8 mouse cellular contexts compared by ENCODE assay signal in the genomic region with DNA sequence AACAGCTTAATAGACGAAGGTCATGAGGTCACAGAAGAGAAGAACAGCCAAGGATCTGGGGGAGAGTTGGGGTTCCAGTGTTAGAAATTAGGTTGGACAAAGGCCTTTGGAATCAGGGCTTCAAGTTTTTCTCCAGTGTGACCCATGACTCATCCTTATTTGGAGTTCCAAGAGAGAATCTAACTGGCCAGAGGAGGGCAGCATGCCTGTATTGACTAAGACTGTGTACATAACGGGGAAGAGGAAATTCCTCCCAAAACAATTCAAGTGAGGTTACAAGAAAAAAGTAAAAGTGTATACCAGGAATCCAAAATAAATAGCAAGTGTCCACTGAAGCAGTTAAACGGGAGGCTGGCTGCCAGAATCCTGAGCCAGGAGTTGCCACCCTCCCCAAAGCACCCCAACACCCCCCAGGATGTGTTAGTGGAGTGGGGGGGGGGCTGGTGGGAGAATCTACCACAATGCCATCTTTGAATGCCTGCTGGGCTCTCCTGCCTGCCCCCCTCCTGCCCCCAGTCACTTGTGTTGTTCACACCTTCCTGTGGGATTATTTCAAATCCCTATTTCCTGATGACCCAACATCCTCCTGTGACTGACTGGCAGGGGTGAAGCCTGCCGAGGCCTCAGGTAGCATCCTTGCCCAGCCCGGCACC. TPM values are rescaled to one million over a fixed set of nuclear protein-coding genes. Genes with fewer than 3 reads are reported as not detected.
DNase-seq lines count a peak whose midpoint lies in the region; ATAC-seq and TF ChIP-seq lines count a peak whose summit lies in the region.

No protein-coding gene starts in this region.

- H3K4me3 ChIP-seq in forebrain, embryonic 16.5 days (replicated peaks; ENCODE audit: low read length): no peak overlapping the region
- H3K4me3 ChIP-seq in forebrain, embryonic 11.5 days (ENCODE audit: low read depth, low read length): no peak overlapping the region
- H3K4me3 ChIP-seq in cerebellum, adult 2 months (replicated peaks; ENCODE audit: insufficient read depth, low read depth, low read length): no peak overlapping the region
- no peak overlapping the region for H3K4me3 ChIP-seq in hindbrain, embryonic 15.5 days
- H3K4me3 ChIP-seq in stomach, postnatal 0 days (ENCODE audit: low read depth, low read length): no peak overlapping the region

- ATAC-seq in forebrain, embryonic 16.5 days: 0 out of 2 replicates have a peak, but pooled peaks have one; percentile 57
- no peak for ATAC-seq in forebrain, embryonic 11.5 days (replicated peaks; ENCODE audit: low FRiP score)
- 0 out of 2 replicates have a peak, but pooled peaks have one; percentile 54 for ATAC-seq in hindbrain, embryonic 15.5 days (ENCODE audit: low FRiP score, low read depth)
- peak; percentile 83 for ATAC-seq in stomach, postnatal 0 days (ENCODE audit: low FRiP score, low TSS enrichment)

- H3K27ac ChIP-seq in forebrain, embryonic 16.5 days (ENCODE audit: low read length): no peak overlapping the region
- no peak overlapping the region for H3K27ac ChIP-seq in forebrain, embryonic 11.5 days (ENCODE audit: low read depth, low read length)
- no peak overlapping the region for H3K27ac ChIP-seq in cerebellum, adult 2 months (ENCODE audit: insufficient read depth, low read length)
- no peak overlapping the region for H3K27ac ChIP-seq in hindbrain, embryonic 15.5 days (replicated peaks)
- 0 out of 2 replicates have a peak overlapping the region, but pooled peaks have one; percentile 18 for H3K27ac ChIP-seq in stomach, postnatal 0 days (replicated peaks)

- TF ChIP-seq POLR2A in cerebellum, adult 2 months (IDR thresholded peaks at IDR 0.05; ENCODE audit: borderline replicate concordance, insufficient read depth, low read length): no peak

- 0 out of 2 replicates have a peak, but pooled peaks have one; percentile 3 for TF ChIP-seq CTCF in cerebellum, adult 2 months (IDR thresholded peaks at IDR 0.05; ENCODE audit: borderline replicate concordance, insufficient read depth, low read depth, low read length)
- peak; percentile 92 for TF ChIP-seq CTCF in stomach, postnatal 0 days (IDR thresholded peaks at IDR 0.05; ENCODE audit: low read depth)

- no peak for TF ChIP-seq EP300 in stomach, postnatal 0 days (optimal IDR thresholded peaks at IDR 0.05)

- H3K36me3 ChIP-seq in forebrain, embryonic 16.5 days (ENCODE audit: control insufficient read depth, insufficient read depth): no peaks in the 10 kb centered on the region
- no peaks in the 10 kb centered on the region for H3K36me3 ChIP-seq in forebrain, embryonic 11.5 days (ENCODE audit: control insufficient read depth, insufficient read depth, low read length)
- H3K36me3 ChIP-seq in hindbrain, embryonic 15.5 days: no peaks in the 10 kb centered on the region
- H3K36me3 ChIP-seq in stomach, postnatal 0 days (ENCODE audit: control insufficient read depth, insufficient read depth, low read length): no peaks in the 10 kb centered on the region

- no peak for DNase-seq in forebrain, embryonic 11.5 days (ENCODE audit: low spot score)
- peak; percentile 23 to 49 for DNase-seq in cerebellum, adult 2 months
- peak; percentile 80 for DNase-seq in gastrocnemius, adult 18-20 months (ENCODE audit: low spot score)
- peak; percentile 22 for DNase-seq in left cerebral cortex, adult 11 months (ENCODE audit: low spot score)
- peak; percentile 62 for DNase-seq in mesoderm, embryonic 11.5 days (ENCODE audit: low read depth, low spot score)
- DNase-seq in stomach, postnatal 0 days (ENCODE audit: low spot score): peak; percentile 53

- no peak overlapping the region for H3K4me2 ChIP-seq in forebrain, embryonic 16.5 days (ENCODE audit: low read length)
- no peak overlapping the region for H3K4me2 ChIP-seq in forebrain, embryonic 11.5 days (ENCODE audit: low read depth, low read length, severe bottlenecking)
- no peak overlapping the region for H3K4me2 ChIP-seq in hindbrain, embryonic 15.5 days
- no peak overlapping the region for H3K4me2 ChIP-seq in stomach, postnatal 0 days (replicated peaks; ENCODE audit: low read depth)

- 45% methylated on average over 5 of the region's 5 CpGs for WGBS in forebrain, embryonic 16.5 days
- 48% methylated on average over 5 of the region's 5 CpGs for WGBS in forebrain, embryonic 11.5 days
- 57% methylated on average over 5 of the region's 5 CpGs for WGBS in cerebellum, adult 2 months
- 49% methylated on average over 5 of the region's 5 CpGs for WGBS in hindbrain, embryonic 15.5 days
- 31% methylated on average over 5 of the region's 5 CpGs for WGBS in stomach, postnatal 0 days

- H3K27me3 ChIP-seq in forebrain, embryonic 16.5 days (replicated peaks; ENCODE audit: control insufficient read depth, insufficient read depth, low read length): no peaks in the 10 kb centered on the region
- no peaks in the 10 kb centered on the region for H3K27me3 ChIP-seq in forebrain, embryonic 11.5 days (ENCODE audit: control insufficient read depth, insufficient read depth, low read length)
- no peaks in the 10 kb centered on the region; the same call in 1 of the 2 replicates for H3K27me3 ChIP-seq in cerebellum, adult 2 months (ENCODE audit: control insufficient read depth, insufficient read depth, low read length)
- no peaks in the 10 kb centered on the region for H3K27me3 ChIP-seq in hindbrain, embryonic 15.5 days
- no peaks in the 10 kb centered on the region for H3K27me3 ChIP-seq in stomach, postnatal 0 days (ENCODE audit: control insufficient read depth, insufficient read depth, low read length)

- no peaks in the 10 kb centered on the region for H3K4me1 ChIP-seq in forebrain, embryonic 16.5 days (replicated peaks; ENCODE audit: control insufficient read depth, insufficient read depth, low read length)
- H3K4me1 ChIP-seq in forebrain, embryonic 11.5 days (replicated peaks; ENCODE audit: control insufficient read depth, insufficient read depth, low read length): no peaks in the 10 kb centered on the region; the same call in 1 of the 2 replicates
- no peaks in the 10 kb centered on the region for H3K4me1 ChIP-seq in cerebellum, adult 2 months (ENCODE audit: control insufficient read depth, insufficient read depth, low read length)
- H3K4me1 ChIP-seq in hindbrain, embryonic 15.5 days (replicated peaks): 0 out of 2 replicates have a peak, but pooled peaks cover 3% of the 10 kb centered on the region
- H3K4me1 ChIP-seq in stomach, postnatal 0 days (replicated peaks; ENCODE audit: control insufficient read depth, insufficient read depth): peaks cover 1% of the 10 kb centered on the region; the same call in 1 of the 2 replicates

- H3K9me3 ChIP-seq in forebrain, embryonic 16.5 days (ENCODE audit: control insufficient read depth, low read length): no peaks in the 10 kb centered on the region
- no peaks in the 10 kb centered on the region for H3K9me3 ChIP-seq in forebrain, embryonic 11.5 days (ENCODE audit: control insufficient read depth, low read length)
- no peaks in the 10 kb centered on the region for H3K9me3 ChIP-seq in hindbrain, embryonic 15.5 days
- H3K9me3 ChIP-seq in stomach, postnatal 0 days (ENCODE audit: control insufficient read depth, low read length): no peaks in the 10 kb centered on the region

- no peak overlapping the region for H3K9ac ChIP-seq in forebrain, embryonic 16.5 days (replicated peaks; ENCODE audit: low read depth, low read length)
- H3K9ac ChIP-seq in forebrain, embryonic 11.5 days (ENCODE audit: low read length): no peak overlapping the region
- no peak overlapping the region for H3K9ac ChIP-seq in hindbrain, embryonic 15.5 days
- no peak overlapping the region for H3K9ac ChIP-seq in stomach, postnatal 0 days (ENCODE audit: low read length)

RNA-seq across cellular contexts. Expression of a gene that starts 31.9 kb away (rescaled TPM):
- 48.8 and 50.5 TPM in 2 replicates for polyA plus RNA-seq in forebrain, embryonic 16.5 days (2015; fragmentation: Nextera tagmentation; extraction: Ambion mirVana)
- polyA plus RNA-seq in forebrain, embryonic 11.5 days (2014; fragmentation: Nextera tagmentation; extraction: Ambion mirVana): 66.9 and 69.3 TPM in 2 replicates
- polyA plus RNA-seq in cerebellum, adult 2 months (2012; rRNA removed): 31.2 and 35.2 TPM in 2 replicates
- under 1 TPM; 0.09 to 0.27 TPM for total RNA-seq in gastrocnemius, adult 18-20 months (2021)
- 42.3 and 43.8 TPM in 2 replicates for polyA plus RNA-seq in hindbrain, embryonic 15.5 days (2015; fragmentation: Nextera tagmentation; extraction: Ambion mirVana)
- 7.4 and 8.0 TPM in 2 replicates for polyA plus RNA-seq in stomach, postnatal 0 days (2015; fragmentation: Nextera tagmentation; extraction: Ambion mirVana)
